Mouse (Mus musculus) lung, adult 2 months (tissue): ENCODE measurements at regions not wholly inside any gene's neighbourhood (a gene's known extent, or its start where the extent isn't known, plus 50 kb on each side); places are given as distances from the start of the nearest gene placed in this dataset.

Experiments
- DNase-seq: peaks from one replicate; pipeline ENCODE4 v3.0.0; 2022
- H3K4me1 ChIP-seq: fragments of 200-500 bp; 2 replicates; pipeline ENCODE4 v1.6.1; 2011; ENCODE audit warnings: low read length; ENCODE audit not compliant: control insufficient read depth, insufficient read depth
- H3K4me3 ChIP-seq: fragments of 200-500 bp; replicated peaks from 2 replicates; pipeline ENCODE3; 2011; ENCODE audit warnings: low read depth, mild to moderate bottlenecking, control low read depth, low read length; ENCODE audit errors: extremely low read depth
- CTCF ChIP-seq: fragments of 200-500 bp; IDR thresholded peaks from 2 replicates; pipeline ENCODE4 v1.5.1; 2011; ENCODE audit warnings: mild to moderate bottlenecking, low read length, control low read depth; ENCODE audit not compliant: insufficient read depth
- POLR2A ChIP-seq: fragments of 200-500 bp; IDR thresholded peaks from 2 replicates; pipeline ENCODE4 v1.6.1; 2011; ENCODE audit warnings: low read depth, mild to moderate bottlenecking, control low read depth, low read length, borderline replicate concordance; ENCODE audit errors: extremely low read depth
- WGBS: fragments of 180-500 bp; shearing (Covaris S2); methylation state at CpG from one replicate; pipeline ENCODE4 v1.1.7; 2018; 5-methylcytosine and 5-hydroxymethylcytosine counted together

GRCm38 (mm10) chr2:79585022-79585774, 50.0 kb upstream of the Itprid2 start:
- Histone ChIP-seq H3K4me1 (no peaks in the 10 kb centered on the region), H3K4me3 (no peak overlapping the region)
- TF ChIP-seq POLR2A = no peak
- no peak for TF ChIP-seq CTCF
- DNase-seq = no peak
- 78% methylated on average over 7 of the region's 7 CpGs for WGBS
